10 mouse cellular contexts compared by ENCODE assay signal in the genomic region with DNA sequence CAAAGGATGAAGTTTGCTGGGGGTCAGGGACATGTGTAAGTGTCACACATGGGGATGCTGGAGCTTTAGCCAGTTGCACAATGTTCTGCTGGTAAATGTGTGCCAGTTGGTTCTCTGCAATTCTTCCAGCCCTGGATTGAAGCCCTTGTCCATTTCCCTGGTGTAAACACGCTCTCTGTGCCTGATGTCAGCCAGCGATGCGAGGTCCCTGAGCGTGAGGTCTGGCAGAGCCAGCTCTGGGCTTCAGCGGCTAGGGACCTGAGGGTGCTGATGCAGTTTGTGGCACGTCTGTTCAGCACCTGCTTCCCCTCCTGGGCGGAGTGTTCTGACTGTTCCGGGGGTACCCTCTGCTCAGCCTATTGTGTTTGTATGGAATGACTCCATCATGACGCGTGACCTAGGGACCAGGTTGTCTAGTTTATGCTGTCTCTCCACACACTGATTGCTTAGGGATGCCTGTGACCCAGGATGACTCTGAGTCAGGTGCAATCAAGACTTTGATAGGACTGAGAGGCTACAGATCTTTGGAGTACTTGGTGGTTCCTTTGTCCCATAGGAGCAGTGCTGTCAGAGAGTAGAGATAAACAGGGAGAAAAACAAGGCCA.
DNase-seq lines count a peak whose midpoint lies in the region; ATAC-seq and TF ChIP-seq lines count a peak whose summit lies in the region.
"Had no signal": no experiment of that assay in that cellular context is flagged by ENCODE, and none has a peak within 500 bp of the region (broad histone marks: within the 10 kb centered on the region; RNA-seq: fewer than 3 reads in every experiment).

No protein-coding gene starts in this region.

- no peak overlapping the region for H3K9ac ChIP-seq in heart, embryonic 11.5 days (ENCODE audit: low read depth, low read length)
- H3K9ac ChIP-seq in embryonic facial prominence, embryonic 15.5 days = no peak overlapping the region
- H3K9ac ChIP-seq in hindbrain, embryonic 14.5 days = no peak overlapping the region
- no peak overlapping the region for H3K9ac ChIP-seq in intestine, postnatal 0 days (ENCODE audit: low read depth, low read length)

- WGBS in heart, embryonic 11.5 days (ENCODE audit: insufficient replicate concordance) = 73% methylated on average over 10 of the region's 10 CpGs
- WGBS in embryonic facial prominence, embryonic 15.5 days = 68% methylated on average over 10 of the region's 10 CpGs
- WGBS in hindbrain, embryonic 14.5 days = 49% methylated on average over 10 of the region's 10 CpGs
- 72% methylated on average over 10 of the region's 10 CpGs for WGBS in intestine, postnatal 0 days

- H3K4me1 ChIP-seq in heart, embryonic 11.5 days (ENCODE audit: control insufficient read depth, insufficient read depth, low read length) = no peaks in the 10 kb centered on the region
- 0 out of 2 replicates have a peak, but pooled peaks cover 5% of the 10 kb centered on the region for H3K4me1 ChIP-seq in embryonic facial prominence, embryonic 15.5 days
- H3K4me1 ChIP-seq in hindbrain, embryonic 14.5 days (replicated peaks; ENCODE audit: control insufficient read depth, insufficient read depth, low read length) = peaks cover 12% of the 10 kb centered on the region; the same call in 1 of the 2 replicates
- no peaks in the 10 kb centered on the region for H3K4me1 ChIP-seq in intestine, postnatal 0 days (replicated peaks; ENCODE audit: control insufficient read depth, insufficient read depth, low read length)

- peak; percentile 91 for DNase-seq in heart, adult 11 months
- peak; percentile 3 for DNase-seq in adipocyte (ENCODE audit: low spot score)
- DNase-seq in hindbrain, embryonic 14.5 days (ENCODE audit: low spot score) = no peak
- DNase-seq in left cerebral cortex, adult 8-10 months (ENCODE audit: low spot score in 2 of 2) = no peak
- DNase-seq: kidney, adult 11 months; right cerebral cortex, adult 18-20 months had no signal

- H3K9me3 ChIP-seq in heart, embryonic 11.5 days (replicated peaks; ENCODE audit: control insufficient read depth, low read length) = no peaks in the 10 kb centered on the region
- H3K9me3 ChIP-seq in embryonic facial prominence, embryonic 15.5 days (replicated peaks) = no peaks in the 10 kb centered on the region
- H3K9me3 ChIP-seq in hindbrain, embryonic 14.5 days (ENCODE audit: control insufficient read depth, low read length) = no peaks in the 10 kb centered on the region
- no peaks in the 10 kb centered on the region for H3K9me3 ChIP-seq in intestine, postnatal 0 days (ENCODE audit: control insufficient read depth)

- no peak overlapping the region for H3K27ac ChIP-seq in heart, embryonic 11.5 days (ENCODE audit: low read depth, low read length)
- no peak overlapping the region for H3K27ac ChIP-seq in embryonic facial prominence, embryonic 15.5 days (replicated peaks)
- H3K27ac ChIP-seq in hindbrain, embryonic 14.5 days = peak overlapping the region; percentile 47; the same call in 1 of the 2 replicates
- H3K27ac ChIP-seq in intestine, postnatal 0 days (ENCODE audit: low read depth, low read length) = no peak overlapping the region

- H3K4me2 ChIP-seq in heart, embryonic 11.5 days = no peak overlapping the region
- H3K4me2 ChIP-seq in embryonic facial prominence, embryonic 15.5 days (replicated peaks) = no peak overlapping the region
- no peak overlapping the region for H3K4me2 ChIP-seq in hindbrain, embryonic 14.5 days (replicated peaks)
- no peak overlapping the region for H3K4me2 ChIP-seq in intestine, postnatal 0 days (replicated peaks; ENCODE audit: low read depth)

- no peak for ATAC-seq in heart, embryonic 11.5 days (replicated peaks; ENCODE audit: insufficient number of reproducible peaks, low FRiP score, low TSS enrichment)
- ATAC-seq in embryonic facial prominence, embryonic 15.5 days (ENCODE audit: insufficient number of reproducible peaks, low FRiP score, low TSS enrichment, low read depth) = peak; percentile 54
- ATAC-seq in hindbrain, embryonic 14.5 days (ENCODE audit: low FRiP score) = no peak; the same call in 1 of the 2 replicates
- ATAC-seq in intestine, postnatal 0 days = no peak
- ATAC-seq: Patski had no signal

- no peak for TF ChIP-seq CTCF in intestine, postnatal 0 days (IDR thresholded peaks at IDR 0.05; ENCODE audit: low read depth)

- H3K4me3 ChIP-seq in heart, embryonic 11.5 days (ENCODE audit: low read depth, low read length) = no peak overlapping the region
- no peak overlapping the region for H3K4me3 ChIP-seq in embryonic facial prominence, embryonic 15.5 days (replicated peaks)
- no peak overlapping the region for H3K4me3 ChIP-seq in hindbrain, embryonic 14.5 days (replicated peaks; ENCODE audit: low read length)
- H3K4me3 ChIP-seq in intestine, postnatal 0 days (ENCODE audit: low read depth, low read length) = no peak overlapping the region

- no peaks in the 10 kb centered on the region for H3K27me3 ChIP-seq in heart, embryonic 11.5 days (ENCODE audit: control insufficient read depth, insufficient read depth, low read length)
- no peaks in the 10 kb centered on the region for H3K27me3 ChIP-seq in embryonic facial prominence, embryonic 15.5 days
- no peaks in the 10 kb centered on the region for H3K27me3 ChIP-seq in hindbrain, embryonic 14.5 days (ENCODE audit: control insufficient read depth, insufficient read depth, low read length)
- no peaks in the 10 kb centered on the region for H3K27me3 ChIP-seq in intestine, postnatal 0 days (replicated peaks; ENCODE audit: control insufficient read depth, insufficient read depth, low read length)

- H3K36me3 ChIP-seq in heart, embryonic 11.5 days (ENCODE audit: control insufficient read depth, insufficient read depth, low read length) = no peaks in the 10 kb centered on the region
- no peaks in the 10 kb centered on the region for H3K36me3 ChIP-seq in embryonic facial prominence, embryonic 15.5 days
- no peaks in the 10 kb centered on the region for H3K36me3 ChIP-seq in hindbrain, embryonic 14.5 days (replicated peaks; ENCODE audit: control insufficient read depth, insufficient read depth)
- H3K36me3 ChIP-seq in intestine, postnatal 0 days (ENCODE audit: control insufficient read depth, insufficient read depth) = no peaks in the 10 kb centered on the region

Comparison
In these comparisons a context has a peak if more than half of its experiments do, and no peak if none do; other contexts are left out.
1. DNase-seq: peak in heart, adult 11 months (single experiment) and adipocyte (single experiment); none in hindbrain, embryonic 14.5 days (single experiment) and left cerebral cortex, adult 8-10 months (0 of 2).